Mouse (Mus musculus) spleen, postnatal 10 days (tissue): Measurements from ENCODE around the gene Gm4778.
"Not testable (repeated sequence)": the region's sequence is repeated elsewhere in the genome, so short reads cannot be mapped to it uniquely, and the experiment has no call there.

Experiments
- DNase-seq, 2 experiments: peaks; one replicate each; pipeline ENCODE4 v3.0.0; 2021 to 2022; ENCODE audit warnings: low spot score in 2 of 2

Gm4778 gene

GRCm38 (mm10) chr3:94263736-94264135 is at the start of gene Gm4778:
TSS of gene Gm4778 (plus strand) at chr3:94264036.
- not testable (repeated sequence) for DNase-seq

DNA sequence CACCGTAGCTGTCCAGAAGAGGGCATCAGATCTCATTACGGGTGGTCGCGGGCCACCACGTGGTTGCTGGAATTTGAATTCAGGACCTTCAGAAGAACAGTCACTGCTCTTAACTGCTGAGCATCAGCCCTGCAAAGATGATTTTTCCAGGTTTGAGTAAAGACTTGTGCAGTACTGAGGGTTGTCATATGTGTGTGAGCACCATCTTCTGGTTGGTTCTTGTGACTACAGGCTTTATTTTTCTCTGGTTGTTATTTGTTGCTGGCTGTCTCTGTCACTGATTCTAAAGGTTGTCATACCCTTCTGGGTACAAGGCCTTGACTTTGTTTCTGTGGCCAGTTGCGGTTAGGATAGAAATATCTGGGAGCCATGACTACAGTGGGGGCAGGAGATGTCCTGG is 3.2 kb upstream of the Gm4778 start:
- no peak for DNase-seq

DNA sequence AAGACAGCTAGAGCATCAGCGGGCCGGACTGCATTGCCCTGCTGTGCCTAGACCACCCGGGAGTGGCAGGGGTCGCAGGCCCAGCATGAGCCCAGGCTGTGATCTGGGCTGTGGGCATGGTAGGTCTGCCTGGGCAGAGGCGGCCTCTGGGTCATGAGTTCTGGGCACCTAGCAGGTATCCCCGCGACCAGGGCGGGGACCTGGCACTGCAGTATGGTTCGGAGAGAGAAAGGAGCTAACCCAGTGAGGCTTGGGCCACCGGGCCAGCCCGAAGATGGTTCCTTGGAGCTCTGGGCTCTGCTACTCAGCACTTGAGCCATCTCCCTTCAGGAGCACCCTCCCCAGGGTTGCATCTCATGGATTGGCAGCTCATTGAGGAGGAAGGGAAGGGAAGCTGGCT is 12.2 kb downstream of the Gm4778 start:
- no peak for DNase-seq

GRCm38 (mm10) chr3:94305457-94305856 is 41.6 kb downstream of the Gm4778 start:
- DNase-seq = no peak

DNA sequence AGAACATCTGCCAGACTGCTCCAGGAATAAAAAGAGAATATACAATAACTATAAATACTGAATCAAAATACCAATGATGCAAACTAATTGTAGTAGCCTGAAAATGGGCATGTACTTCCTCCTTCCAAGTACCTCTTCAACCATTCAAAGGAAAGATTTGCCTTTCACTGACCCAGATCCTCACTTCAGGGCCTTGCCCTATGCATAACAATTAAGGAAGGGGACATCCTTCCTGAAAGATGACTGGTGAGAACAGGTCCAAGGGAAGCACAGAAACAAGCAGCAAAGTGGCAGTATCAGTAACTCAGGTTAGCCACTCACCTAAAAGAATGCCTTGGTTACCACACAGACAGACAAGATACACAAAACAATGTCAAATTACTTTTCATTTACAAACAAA is 43.1 kb downstream of the Gm4778 start:
- no peak for DNase-seq

DNA sequence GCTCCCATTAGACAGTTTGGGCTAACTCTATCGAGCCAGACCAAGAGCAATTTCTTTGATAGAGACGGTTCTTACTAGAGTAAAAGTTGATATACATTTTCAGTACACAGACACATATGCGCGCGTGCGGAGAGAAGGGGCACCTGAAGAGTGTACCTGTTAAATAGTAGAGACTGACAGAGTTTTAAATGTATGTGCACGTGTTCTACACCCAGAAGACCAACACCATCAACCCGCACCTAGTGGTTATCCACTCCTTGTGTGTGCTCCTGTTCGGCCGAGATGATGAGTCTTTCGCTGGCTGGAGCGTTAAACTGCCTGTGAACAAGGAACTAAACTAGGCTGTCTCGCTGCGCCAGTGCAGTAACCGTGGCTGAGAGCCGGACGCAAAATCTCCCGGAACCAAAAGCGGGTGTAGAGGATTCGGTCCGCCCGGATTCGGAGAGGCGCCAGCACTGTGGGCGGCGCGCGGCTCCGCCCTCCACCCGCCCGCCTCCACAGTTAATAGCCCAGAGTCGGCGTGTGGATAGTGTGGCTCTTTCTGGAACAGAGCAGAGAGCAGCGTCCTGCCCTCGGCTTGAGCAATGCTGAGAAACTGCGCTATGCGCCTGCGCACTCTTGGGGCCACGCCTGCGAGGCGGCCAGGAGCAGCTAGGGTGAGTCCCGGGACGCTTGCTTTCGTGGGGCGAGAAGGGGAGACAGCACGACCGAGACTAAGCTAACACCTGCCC is 46.0 kb downstream of the Gm4778 start, which contains the start of gene Them4:
TSS of gene Them4 (plus strand) at position 457 of the 731 bp plus-strand sequence.
- DNase-seq = peak; percentile 70 to 87

GRCm38 (mm10) chr3:94310491-94310890 is 46.7 kb downstream of the Gm4778 start:
- DNase-seq = no peak

DNA sequence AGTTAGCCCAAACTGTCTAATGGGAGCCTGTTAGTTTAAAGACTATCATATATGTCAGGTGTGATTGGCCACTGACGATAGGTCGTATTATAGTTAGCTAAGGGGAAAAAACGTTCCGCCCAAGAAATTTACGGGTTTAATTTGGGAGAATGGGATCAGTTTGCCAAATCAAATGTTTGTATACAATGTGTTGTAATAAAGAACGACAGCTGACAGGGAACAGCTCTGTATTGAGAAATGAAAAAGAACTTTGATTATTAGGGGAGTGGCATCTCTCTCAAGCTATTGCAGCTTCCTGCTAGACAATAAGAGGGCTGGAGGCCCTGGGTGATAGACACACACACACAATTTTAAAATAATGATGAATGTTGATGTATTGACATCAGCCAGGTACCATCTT is 47.1 kb downstream of the Gm4778 start:
- no peak for DNase-seq

DNA sequence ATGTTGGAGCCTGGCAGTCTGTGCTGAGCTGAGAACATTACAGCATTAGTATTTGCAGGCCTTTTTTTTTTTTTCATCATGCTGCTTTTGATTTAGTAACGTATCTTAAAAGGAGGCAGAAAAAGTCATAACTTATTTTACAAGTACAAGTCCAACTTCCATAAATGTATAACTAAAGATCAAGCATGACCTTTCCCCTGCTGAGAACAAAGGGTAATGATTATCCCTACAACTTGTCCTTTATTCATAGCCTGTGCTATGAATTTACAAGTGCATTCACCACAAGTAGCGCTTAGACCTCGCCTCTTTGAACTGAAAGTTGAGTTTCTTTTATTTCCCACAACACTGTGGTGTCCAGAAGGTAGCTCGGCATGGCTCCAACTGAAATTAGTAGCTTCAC is 47.5 kb downstream of the Gm4778 start:
- DNase-seq = no peak
